29 mouse cellular contexts compared by ENCODE assay signal in genomic region chr17:70690174-70690573, GRCm38 (mm10).
DNase-seq lines count a peak whose midpoint lies in the region; ATAC-seq and TF ChIP-seq lines count a peak whose summit lies in the region.
"Had no signal": no experiment of that assay in that cellular context is flagged by ENCODE, and none has a peak within 500 bp of the region (broad histone marks: within the 10 kb centered on the region; RNA-seq: fewer than 3 reads in every experiment).

No protein-coding gene starts in this region.

- ATAC-seq in kidney, postnatal 0 days (replicated peaks; ENCODE audit: low FRiP score, low read depth): no peak
- ATAC-seq: CD4-positive, CD25-positive, alpha-beta regulatory T cell, adult 4 months; forebrain, embryonic 15.5 days; hindbrain, postnatal 0 days; inflammation-experienced regulatory T-cells, adult 6 months; intestine, embryonic 16.5 days; Patski had no signal

- no peak overlapping the region for H3K4me2 ChIP-seq in kidney, postnatal 0 days (ENCODE audit: low read length)
- H3K4me2 ChIP-seq: embryonic facial prominence, embryonic 13.5 days; forebrain, embryonic 12.5 days; forebrain, embryonic 15.5 days; heart, embryonic 13.5 days; hindbrain, embryonic 14.5 days had no signal

- H3K27me3 ChIP-seq in kidney, postnatal 0 days (ENCODE audit: insufficient read depth, low read length): no peaks in the 10 kb centered on the region
- no peaks in the 10 kb centered on the region for H3K27me3 ChIP-seq in heart, embryonic 10.5 days (ENCODE audit: insufficient read depth, poor library complexity, severe bottlenecking)
- H3K27me3 ChIP-seq: embryonic facial prominence, embryonic 13.5 days; forebrain, embryonic 12.5 days; forebrain, embryonic 15.5 days; Patski had no signal

- no peaks in the 10 kb centered on the region for H3K36me3 ChIP-seq in kidney, postnatal 0 days (ENCODE audit: insufficient read depth, low read length)
- no peaks in the 10 kb centered on the region for H3K36me3 ChIP-seq in heart, embryonic 10.5 days
- H3K36me3 ChIP-seq: embryonic facial prominence, embryonic 10.5 days; embryonic facial prominence, embryonic 13.5 days; forebrain, embryonic 12.5 days; forebrain, embryonic 15.5 days; heart, embryonic 13.5 days had no signal

- TF ChIP-seq CTCF in kidney, postnatal 0 days (IDR thresholded peaks at IDR 0.05; ENCODE audit: low read depth): no peak

- H3K4me3 ChIP-seq in kidney, postnatal 0 days (replicated peaks; ENCODE audit: low read depth, low read length): no peak overlapping the region
- H3K4me3 ChIP-seq in heart, embryonic 10.5 days: no peak overlapping the region
- H3K4me3 ChIP-seq: embryonic facial prominence, embryonic 10.5 days; embryonic facial prominence, embryonic 13.5 days; erythroblast, embryonic 14.5 days; forebrain, embryonic 12.5 days; forebrain, embryonic 15.5 days; heart, embryonic 13.5 days had no signal

- 75% methylated on average over 6 of the region's 6 CpGs for WGBS in kidney, postnatal 0 days
- 83% methylated on average over 6 of the region's 6 CpGs for WGBS in heart, embryonic 10.5 days

- H3K9ac ChIP-seq in kidney, postnatal 0 days (ENCODE audit: low read depth, low read length): no peak overlapping the region
- H3K9ac ChIP-seq: embryonic facial prominence, embryonic 13.5 days; forebrain, embryonic 12.5 days; forebrain, embryonic 15.5 days; heart, embryonic 13.5 days; hindbrain, embryonic 14.5 days had no signal

- DNase-seq in kidney, postnatal 0 days (ENCODE audit: low spot score): peak; percentile 18
- DNase-seq in kidney, postnatal 10 days: no peak
- peak; percentile 32 for DNase-seq in 3T3-L1 (ENCODE audit: low read depth, low spot score)
- DNase-seq in brain, adult 2 months (ENCODE audit: low read depth, low spot score): peak; percentile 36
- no peak for DNase-seq in Muller cell, postnatal 12 days (ENCODE audit: inconsistent ontology term)
- no peak for DNase-seq in heart, embryonic 10.5 days (ENCODE audit: low spot score)
- DNase-seq: adrenal gland, postnatal 10 days; adrenal gland, postnatal 36 days; cerebellum, adult 11 months; cerebellum, adult 2 months; cerebellum, adult 9-11 months; cerebellum, postnatal 25 days; embryo, embryonic 11 days; gastrocnemius, postnatal 25 days; heart, adult 18-20 months; heart, postnatal 14 days; heart, postnatal 4 days had no signal

- H3K4me1 ChIP-seq in kidney, postnatal 0 days (replicated peaks; ENCODE audit: insufficient read depth, low read length): no peaks in the 10 kb centered on the region
- H3K4me1 ChIP-seq in heart, embryonic 10.5 days: no peaks in the 10 kb centered on the region
- H3K4me1 ChIP-seq: forebrain, embryonic 12.5 days; forebrain, embryonic 15.5 days; heart, embryonic 13.5 days had no signal

- H3K9me3 ChIP-seq in kidney, postnatal 0 days (replicated peaks; ENCODE audit: low read length): no peaks in the 10 kb centered on the region
- no peaks in the 10 kb centered on the region for H3K9me3 ChIP-seq in heart, embryonic 10.5 days
- H3K9me3 ChIP-seq: embryonic facial prominence, embryonic 10.5 days; embryonic facial prominence, embryonic 13.5 days; forebrain, embryonic 12.5 days; forebrain, embryonic 15.5 days; heart, embryonic 13.5 days had no signal

- peak overlapping the region; percentile 5; the same call in 1 of the 2 replicates for H3K27ac ChIP-seq in kidney, postnatal 0 days
- H3K27ac ChIP-seq in heart, embryonic 10.5 days: no peak overlapping the region
- H3K27ac ChIP-seq: embryonic facial prominence, embryonic 10.5 days; embryonic facial prominence, embryonic 13.5 days; forebrain, embryonic 12.5 days; forebrain, embryonic 15.5 days; heart, embryonic 13.5 days; hindbrain, embryonic 14.5 days; hindbrain, postnatal 0 days had no signal

Comparison
In these comparisons a context has a peak if more than half of its experiments do, and no peak if none do; other contexts are left out.
1. DNase-seq: peak in kidney, postnatal 0 days (single experiment), 3T3-L1 (single experiment) and brain, adult 2 months (single experiment); none in kidney, postnatal 10 days (single experiment), Muller cell, postnatal 12 days (single experiment) and heart, embryonic 10.5 days (single experiment).